Mouse (Mus musculus) MEL (cell line): ENCODE data around the gene E130114P18Rik. TPM values are rescaled to one million over a fixed set of nuclear protein-coding genes. Genes with fewer than 3 reads are reported as not detected.

Source experiments
- DNase-seq: peaks from one replicate; pipeline ENCODE4 v3.0.0; 2011; ENCODE audit warnings: low read depth, low spot score
- H3K27ac ChIP-seq: 2 replicates; pipeline ENCODE4 v1.5.1; 2012; ENCODE audit warnings: low read depth, mild to moderate bottlenecking, control low read depth, low read length, moderate library complexity; ENCODE audit not compliant: control insufficient read depth
- H3K27me3 ChIP-seq, 2 experiments: fragments of 150-350 bp in 1 of 2; sonication (generic) in 1 of 2; 2 replicates each; pipeline ENCODE4 v1.6.1; 2012; ENCODE audit warnings: low read length in 2 of 2, mild to moderate bottlenecking in 2 of 2, improper control_type of control experiment in 1 of 2, moderate library complexity in 1 of 2; ENCODE audit not compliant: insufficient read depth in 2 of 2, control insufficient read depth in 1 of 2
- H3K36me3 ChIP-seq, 2 experiments: 2 replicates each; pipeline ENCODE4 v1.6.1; 2012 to 2014; ENCODE audit warnings: low read length in 2 of 2, improper control_type of control experiment in 1 of 2, inconsistent platforms in 1 of 2, mild to moderate bottlenecking in 1 of 2; ENCODE audit not compliant: insufficient read depth in 2 of 2, control insufficient read depth in 1 of 2
- H3K4me1 ChIP-seq, 2 experiments: fragments of 150-350 bp in 1 of 2; sonication (generic) in 1 of 2; 2 replicates each; pipeline ENCODE4 v1.6.1; 2012; ENCODE audit warnings: low read length in 2 of 2, improper control_type of control experiment in 1 of 2, mild to moderate bottlenecking in 1 of 2; ENCODE audit not compliant: insufficient read depth in 2 of 2, control insufficient read depth in 1 of 2
- H3K4me3 ChIP-seq, 2 experiments: fragments of 150-350 bp in 1 of 2; sonication (generic) in 1 of 2; 2 replicates each; pipeline ENCODE4 v1.5.1; 2012; ENCODE audit warnings: low read depth in 2 of 2, low read length in 2 of 2, mild to moderate bottlenecking in 2 of 2, moderate library complexity in 2 of 2, control low read depth in 1 of 2, improper control_type of control experiment in 1 of 2; ENCODE audit not compliant: control insufficient read depth in 1 of 2, insufficient read depth in 1 of 2
- H3K79me2 ChIP-seq: 2 replicates; pipeline ENCODE4 v1.6.1; 2012; ENCODE audit warnings: mild to moderate bottlenecking, low read length, moderate library complexity; ENCODE audit not compliant: control insufficient read depth, poor library complexity, insufficient read depth
- H3K9ac ChIP-seq: 2 replicates; pipeline ENCODE4 v1.6.1; 2012; ENCODE audit warnings: low read depth, mild to moderate bottlenecking, control low read depth, low read length, moderate library complexity; ENCODE audit not compliant: control insufficient read depth, poor library complexity, severe bottlenecking
- H3K9me3 ChIP-seq: fragments of 150-350 bp; sonication (generic); replicated peaks from 2 replicates; pipeline ENCODE4 v1.6.1; 2012; ENCODE audit warnings: mild to moderate bottlenecking, low read length, improper control_type of control experiment, moderate library complexity; ENCODE audit not compliant: insufficient read depth
- BHLHE40 ChIP-seq: IDR thresholded peaks from 2 replicates; pipeline ENCODE4 v1.6.1; 2012; ENCODE audit warnings: low read depth, mild to moderate bottlenecking, inconsistent platforms, low read length, improper control_type of control experiment, borderline replicate concordance
- E2F4 ChIP-seq: IDR thresholded peaks from 2 replicates; pipeline ENCODE4 v1.6.1; 2011; ENCODE audit warnings: low read depth, low read length, improper control_type of control experiment, borderline replicate concordance
- ELF1 ChIP-seq: IDR thresholded peaks from 2 replicates; pipeline ENCODE4 v1.6.1; 2014; ENCODE audit warnings: low read depth, mild to moderate bottlenecking, inconsistent platforms, low read length, improper control_type of control experiment, moderate library complexity
- EP300 ChIP-seq, 2 experiments: IDR thresholded peaks; 2 replicates each; pipeline ENCODE4 v1.6.1; 2011; ENCODE audit warnings: improper control_type of control experiment in 2 of 2, low read length in 2 of 2, low read depth in 1 of 2, mild to moderate bottlenecking in 1 of 2
- ETS1 ChIP-seq: IDR thresholded peaks from 2 replicates; pipeline ENCODE4 v1.6.1; 2012; ENCODE audit warnings: low read depth, mild to moderate bottlenecking, inconsistent platforms, low read length, improper control_type of control experiment, moderate library complexity
- GABPA ChIP-seq: IDR thresholded peaks from 2 replicates; pipeline ENCODE4 v1.6.1; 2012; ENCODE audit warnings: low read depth, mild to moderate bottlenecking, inconsistent platforms, low read length, improper control_type of control experiment, moderate library complexity
- GATA1 ChIP-seq: IDR thresholded peaks from 2 replicates; pipeline ENCODE4 v1.6.1; 2011; ENCODE audit warnings: low read depth, low read length, improper control_type of control experiment
- HCFC1 ChIP-seq: IDR thresholded peaks from 2 replicates; pipeline ENCODE4 v1.6.1; 2012; ENCODE audit warnings: low read depth, mild to moderate bottlenecking, inconsistent platforms, low read length, improper control_type of control experiment, moderate library complexity
- MAFK ChIP-seq: IDR thresholded peaks from 2 replicates; pipeline ENCODE4 v1.6.1; 2011; ENCODE audit warnings: low read depth, mild to moderate bottlenecking, low read length, improper control_type of control experiment, borderline replicate concordance
- MAZ ChIP-seq: IDR thresholded peaks from 2 replicates; pipeline ENCODE4 v1.6.1; 2012; ENCODE audit warnings: low read depth, mild to moderate bottlenecking, inconsistent platforms, low read length, improper control_type of control experiment
- MEF2A ChIP-seq: IDR thresholded peaks from 2 replicates; pipeline ENCODE4 v1.6.1; 2014; ENCODE audit warnings: low read depth, mild to moderate bottlenecking, inconsistent platforms, low read length, improper control_type of control experiment; ENCODE audit not compliant: poor library complexity, insufficient replicate concordance, severe bottlenecking; ENCODE audit errors: extremely low read depth
- MYB ChIP-seq: IDR thresholded peaks from 2 replicates; pipeline ENCODE4 v1.6.1; 2011; ENCODE audit warnings: mild to moderate bottlenecking, low read depth, low read length, improper control_type of control experiment
- POLR2A ChIP-seq, 2 experiments: IDR thresholded peaks; 2 replicates each; pipeline ENCODE4 v1.6.1; 2011 to 2012; ENCODE audit warnings: low read length in 2 of 2, mild to moderate bottlenecking in 2 of 2, control low read depth in 1 of 2, improper control_type of control experiment in 1 of 2, low read depth in 1 of 2, moderate library complexity in 1 of 2; ENCODE audit not compliant: control insufficient read depth in 1 of 2, insufficient read depth in 1 of 2, poor library complexity in 1 of 2
- POLR2AphosphoS2 ChIP-seq: IDR thresholded peaks from 2 replicates; pipeline ENCODE4 v1.6.1; 2011; ENCODE audit warnings: low read length, improper control_type of control experiment
- POLR2AphosphoS5 ChIP-seq: IDR thresholded peaks from 2 replicates; pipeline ENCODE4 v1.6.1; 2012; ENCODE audit warnings: low read depth, borderline replicate concordance, mild to moderate bottlenecking, inconsistent platforms, low read length, moderate library complexity, mixed read lengths
- RCOR1 ChIP-seq: IDR thresholded peaks from 2 replicates; pipeline ENCODE4 v1.6.1; 2012; ENCODE audit warnings: low read depth, mild to moderate bottlenecking, inconsistent platforms, low read length, improper control_type of control experiment
- SIN3A ChIP-seq: IDR thresholded peaks from 2 replicates; pipeline ENCODE4 v1.6.1; 2012; ENCODE audit warnings: low read length, improper control_type of control experiment, inconsistent platforms
- TAL1 ChIP-seq: IDR thresholded peaks from 2 replicates; pipeline ENCODE4 v1.6.1; 2012; ENCODE audit warnings: mild to moderate bottlenecking, inconsistent platforms, low read length, moderate library complexity, mixed read lengths
- TCF12 ChIP-seq: IDR thresholded peaks from 2 replicates; pipeline ENCODE4 v1.6.1; 2014; ENCODE audit warnings: low read depth, mild to moderate bottlenecking, inconsistent platforms, low read length, improper control_type of control experiment, moderate library complexity
- USF2 ChIP-seq, 2 experiments: IDR thresholded peaks; 2 replicates each; pipeline ENCODE4 v1.6.1; 2011 to 2012; ENCODE audit warnings: improper control_type of control experiment in 2 of 2, low read length in 2 of 2, borderline replicate concordance in 1 of 2, inconsistent platforms in 1 of 2, low read depth in 1 of 2, mild to moderate bottlenecking in 1 of 2; ENCODE audit not compliant: insufficient read depth in 1 of 2
- ZMIZ1 ChIP-seq: IDR thresholded peaks from 2 replicates; pipeline ENCODE4 v1.6.1; 2012; ENCODE audit warnings: low read depth, mild to moderate bottlenecking, inconsistent platforms, low read length, improper control_type of control experiment, moderate library complexity
- ZNF384 ChIP-seq: IDR thresholded peaks from 2 replicates; pipeline ENCODE4 v1.6.1; 2012; ENCODE audit warnings: low read depth, mild to moderate bottlenecking, inconsistent platforms, low read length, improper control_type of control experiment
- polyA plus RNA-seq, 2 experiments: library from polyadenylated mRNA; stranded (reverse) in 1 of 2; unstranded in 1 of 2; fragments of >175 nt in 1 of 2; fragments of >200 nt in 1 of 2; gene quantifications; 2 replicates each; pipeline versions ENCODE4 v1.2.1 to v1.2.4; 2012; ENCODE audit warnings: low replicate concordance in 2 of 2, low read depth in 1 of 2; ENCODE audit not compliant: insufficient read length in 2 of 2, insufficient read depth in 1 of 2, missing spikeins in 1 of 2
- total RNA-seq: library from RNA; depleted of rRNA; stranded (reverse); fragments of 300-350 nt; gene quantifications from 2 replicates; pipeline ENCODE4 v1.2.3, GENCODE M21; 2012

The E130114P18Rik gene
- total and polyA plus RNA-seq, 3 experiments = not detected

DNA sequence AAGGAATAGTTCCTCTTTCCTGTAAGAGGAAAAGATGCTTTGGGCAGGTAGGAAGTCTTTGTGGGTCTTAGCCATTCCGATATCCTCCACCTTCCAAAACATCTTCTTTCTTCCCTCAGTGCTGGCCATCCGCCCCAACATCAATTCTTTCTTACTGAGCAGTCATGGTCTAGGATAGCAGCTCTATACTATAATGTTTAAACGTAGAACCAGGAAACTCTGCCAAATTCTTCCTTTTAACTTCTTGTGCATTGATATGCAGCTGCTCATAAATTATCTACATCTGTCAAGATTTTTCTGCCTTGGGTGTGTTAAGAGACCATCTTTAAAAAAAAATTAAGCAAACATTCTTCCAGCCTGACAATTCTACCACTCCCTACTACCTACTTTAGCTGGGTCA is 47.5 kb downstream of the E130114P18Rik start:
- peaks cover 2 to 4% of the 10 kb centered on the region in 2 experiments; a peak in 3 of 4 replicates for H3K4me1 ChIP-seq
- H3K36me3 ChIP-seq = peaks cover 0 to 12% of the 10 kb centered on the region in 2 experiments; a peak in 2 of 4 replicates
- no peaks in the 10 kb centered on the region; a peak in 1 of 4 replicates for H3K27me3 ChIP-seq
- no peak overlapping the region for H3K27ac ChIP-seq
- no peaks in the 10 kb centered on the region for H3K9me3 ChIP-seq
- H3K79me2 ChIP-seq = no peaks in the 10 kb centered on the region
- DNase-seq = peak; percentile 24
- no peak overlapping the region for H3K4me3 ChIP-seq
- TF ChIP-seq EP300 (IDR thresholded peaks at IDR 0.05; ENCODE audit: low read depth in 1 of 2, low read length in 2 of 2) (peak in 1 of 2 experiments; percentile 18; a peak in 1 of 4 replicates), ZNF384 (0 out of 2 replicates have a peak, but pooled peaks have one; percentile 10), POLR2AphosphoS2 (no peak)
- no peak overlapping the region for H3K9ac ChIP-seq

DNA sequence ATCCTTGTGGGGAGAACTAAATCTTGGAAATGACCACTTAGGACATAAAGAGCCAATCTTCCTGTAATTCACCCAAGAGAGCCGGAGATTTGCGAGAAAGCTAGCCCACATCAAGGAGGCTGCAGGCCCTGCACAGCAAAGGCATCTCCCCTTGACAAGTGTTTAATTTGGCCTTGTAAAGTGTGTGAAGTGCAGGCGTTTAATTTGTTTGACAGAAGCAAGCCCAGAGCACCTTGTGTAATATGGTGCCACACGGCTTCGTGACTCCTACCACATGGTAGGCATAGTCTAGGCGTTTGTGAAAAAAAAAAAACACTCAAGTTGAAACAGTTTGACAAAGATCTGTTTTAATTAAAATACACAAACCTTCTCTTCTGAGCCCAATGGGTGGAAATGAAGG is 47.9 kb downstream of the E130114P18Rik start:
- Histone ChIP-seq H3K4me3 (no peak overlapping the region), H3K79me2 (no peaks in the 10 kb centered on the region), H3K36me3 (peaks cover 0 to 12% of the 10 kb centered on the region in 2 experiments; a peak in 2 of 4 replicates), H3K4me1 (peaks cover 2 to 4% of the 10 kb centered on the region in 2 experiments; a peak in 3 of 4 replicates), H3K9ac (no peak overlapping the region), H3K27ac (no peak overlapping the region), H3K9me3 (no peaks in the 10 kb centered on the region), H3K27me3 (no peaks in the 10 kb centered on the region; a peak in 1 of 4 replicates)
- TF ChIP-seq ZNF384 (no peak), EP300 (IDR thresholded peaks at IDR 0.05; ENCODE audit: low read depth in 1 of 2, low read length in 2 of 2) (no peak), BHLHE40 (no peak), POLR2AphosphoS5 (no peak), GATA1 (no peak), SIN3A (no peak), ZMIZ1 (no peak), TAL1 (no peak), MYB (no peak), ELF1 (no peak)
- DNase-seq = no peak

- TF ChIP-seq HCFC1 (no peak), ZNF384 (no peak), GATA1 (peak; percentile 73), POLR2A (IDR thresholded peaks at IDR 0.05; ENCODE audit: control insufficient read depth in 1 of 2, insufficient read depth in 1 of 2, low read depth in 1 of 2, low read length in 2 of 2, poor library complexity in 1 of 2) (no peak), MEF2A (no peak), E2F4 (no peak), MAZ (no peak), GABPA (peak; percentile 66; the same call in 1 of the 2 replicates), MAFK (peak; percentile 75; the same call in 1 of the 2 replicates), RCOR1 (no peak), TCF12 (peak; percentile 71), EP300 (IDR thresholded peaks at IDR 0.05; ENCODE audit: low read depth in 1 of 2, low read length in 2 of 2) (peak; percentile 81 to 82), ETS1 (peak; percentile 42; the same call in 1 of the 2 replicates), BHLHE40 (no peak), USF2 (IDR thresholded peaks at IDR 0.05; ENCODE audit: borderline replicate concordance in 1 of 2, insufficient read depth in 1 of 2, low read depth in 1 of 2, low read length in 2 of 2) (no peak), ZMIZ1 (no peak), TAL1 (peak; percentile 55), POLR2AphosphoS2 (no peak)
- Histone ChIP-seq H3K9ac (no peak overlapping the region), H3K4me3 (no peak overlapping the region), H3K79me2 (no peaks in the 10 kb centered on the region), H3K4me1 (peaks cover 2 to 4% of the 10 kb centered on the region in 2 experiments; a peak in 3 of 4 replicates), H3K27me3 (no peaks in the 10 kb centered on the region; a peak in 1 of 4 replicates), H3K36me3 (peaks cover 0 to 12% of the 10 kb centered on the region in 2 experiments; a peak in 2 of 4 replicates), H3K9me3 (no peaks in the 10 kb centered on the region), H3K27ac (no peak overlapping the region)
- DNase-seq = peak; percentile 76
These were observed 49.4 kb downstream of the E130114P18Rik start for GRCm38 (mm10) chr4:97728520-97728919.
